Mouse (Mus musculus) forelimb bud, embryonic 11.5 days (tissue): ENCODE data around the gene Acsl1.

ENCODE experiments used
- DNase-seq: peaks from one replicate; pipeline ENCODE4 v3.0.0-alpha.2; 2012; ENCODE audit warnings: low read depth, low spot score

Acsl1 gene

DNA sequence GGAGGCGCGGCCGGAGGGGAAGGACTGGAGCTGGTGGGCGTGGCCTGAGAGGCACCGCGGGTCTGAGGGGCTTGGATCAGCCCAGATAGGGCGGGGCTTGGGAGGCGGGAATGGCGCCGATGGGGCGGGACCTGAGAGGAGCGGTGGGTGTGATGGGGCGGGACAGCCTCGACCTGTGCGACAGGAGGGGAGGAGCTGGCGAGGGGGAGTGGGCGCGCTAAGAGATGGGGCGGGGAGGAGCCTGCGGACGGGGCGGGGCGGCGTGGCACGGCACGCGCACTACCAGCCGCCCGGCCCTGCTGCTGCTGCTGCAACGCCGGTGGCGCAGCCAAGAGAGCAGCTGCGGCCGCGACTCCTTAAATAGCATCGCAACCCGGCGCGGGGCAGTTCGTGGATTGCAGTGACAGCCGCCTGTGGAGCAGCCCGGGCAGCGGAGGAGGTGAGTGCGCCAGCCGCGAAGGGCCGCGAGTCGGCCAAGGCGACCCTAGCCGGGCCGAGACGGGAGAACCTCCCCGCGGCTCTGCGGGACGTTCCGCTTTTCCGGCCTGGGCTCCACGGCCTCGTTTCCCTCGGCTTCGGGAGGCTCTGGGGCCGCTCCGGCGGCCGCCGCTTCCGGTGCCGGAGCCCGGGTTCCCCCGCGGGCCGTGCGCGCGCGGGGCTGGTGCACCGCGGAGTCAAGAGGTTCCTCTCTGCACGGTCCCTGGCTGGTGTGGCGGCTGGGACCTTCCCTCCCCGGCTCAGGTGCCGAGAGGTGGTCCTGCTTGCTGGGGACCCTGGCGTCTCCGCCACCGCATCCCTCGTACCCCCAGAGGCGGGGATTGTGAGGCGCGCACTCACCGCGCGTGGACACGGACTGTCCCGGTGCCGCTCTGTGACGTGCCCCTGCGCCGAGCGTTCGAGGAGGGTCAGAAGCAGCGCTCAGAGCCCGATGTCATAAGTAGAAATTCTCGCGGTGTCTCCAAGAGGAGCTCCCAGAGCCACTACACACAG is at the start of gene Acsl1:
Gene Acsl1 (plus strand): TSS at position 246 of the 990 bp plus-strand sequence.
- peak; percentile 96 for DNase-seq

DNA sequence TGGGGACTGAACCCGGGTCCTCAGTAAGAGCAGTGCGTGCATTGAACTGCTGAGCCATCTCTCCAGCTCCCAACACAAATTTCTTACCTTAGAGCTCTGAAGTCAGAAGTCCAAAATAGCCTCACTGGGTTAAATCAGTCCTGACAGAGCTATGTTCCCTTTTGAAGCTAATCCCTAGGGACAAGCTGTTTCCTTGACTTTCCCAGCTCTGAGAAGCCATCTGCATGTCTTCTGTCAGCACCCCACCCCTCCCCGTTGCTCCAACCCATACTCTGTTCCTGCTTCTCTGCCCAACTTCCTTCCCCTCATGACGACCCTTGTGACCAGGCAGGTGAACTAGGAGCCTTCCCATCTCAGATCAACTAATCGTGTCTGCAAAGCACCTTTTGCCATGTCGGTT is 49.3 kb upstream of the Acsl1 start:
- no peak for DNase-seq

GRCm38 (mm10) chr8:46427940-46428339 is 42.9 kb upstream of the Acsl1 start:
- no peak for DNase-seq

GRCm38 (mm10) chr8:46429871-46430270 is 41.0 kb upstream of the Acsl1 start:
- no peak for DNase-seq

- no peak for DNase-seq
Observed at GRCm38 (mm10) chr8:46431921-46432320, 38.9 kb upstream of the Acsl1 start.

DNA sequence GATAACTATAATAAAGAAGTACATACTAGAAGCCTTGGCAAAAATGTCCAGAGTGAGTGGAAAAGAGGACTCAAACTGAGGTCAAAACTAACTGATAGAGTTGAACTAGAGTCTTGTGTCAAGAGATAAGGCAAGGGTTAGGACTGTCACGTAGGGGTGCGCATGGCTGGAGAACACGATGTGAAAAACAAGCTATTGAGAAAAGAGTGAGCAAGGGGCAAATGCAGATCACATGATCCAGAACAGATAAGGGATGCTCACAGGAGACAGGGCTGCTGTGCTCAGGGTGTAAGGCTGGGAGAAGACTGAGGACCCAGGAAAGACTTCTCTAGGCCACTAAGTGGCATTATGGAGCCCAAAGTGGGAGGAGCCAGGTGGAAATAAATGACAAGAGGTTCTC is 38.3 kb upstream of the Acsl1 start:
- no peak for DNase-seq

- DNase-seq, result no peak
Observed at GRCm38 (mm10) chr8:46433656-46434055, 37.2 kb upstream of the Acsl1 start.

DNA sequence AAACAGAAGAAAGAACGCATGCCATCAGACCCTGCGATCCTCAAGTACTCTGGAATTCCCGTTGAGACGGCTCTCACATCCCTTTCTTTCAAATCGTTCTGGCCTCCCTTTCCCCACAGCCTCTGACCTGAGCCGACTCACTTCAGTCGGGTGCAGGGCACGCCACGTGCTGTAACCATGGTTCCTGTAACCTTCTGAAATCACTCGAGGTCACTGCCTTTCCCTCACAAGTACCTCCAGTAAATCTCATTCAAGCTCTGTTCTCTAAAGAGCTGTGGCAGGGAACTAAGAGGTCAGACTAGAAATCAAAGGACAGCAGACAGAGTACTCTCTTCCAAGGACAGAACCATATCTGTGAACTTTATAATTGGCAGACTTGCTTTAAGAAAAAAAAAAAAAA is 32.3 kb upstream of the Acsl1 start:
- no peak for DNase-seq

DNA sequence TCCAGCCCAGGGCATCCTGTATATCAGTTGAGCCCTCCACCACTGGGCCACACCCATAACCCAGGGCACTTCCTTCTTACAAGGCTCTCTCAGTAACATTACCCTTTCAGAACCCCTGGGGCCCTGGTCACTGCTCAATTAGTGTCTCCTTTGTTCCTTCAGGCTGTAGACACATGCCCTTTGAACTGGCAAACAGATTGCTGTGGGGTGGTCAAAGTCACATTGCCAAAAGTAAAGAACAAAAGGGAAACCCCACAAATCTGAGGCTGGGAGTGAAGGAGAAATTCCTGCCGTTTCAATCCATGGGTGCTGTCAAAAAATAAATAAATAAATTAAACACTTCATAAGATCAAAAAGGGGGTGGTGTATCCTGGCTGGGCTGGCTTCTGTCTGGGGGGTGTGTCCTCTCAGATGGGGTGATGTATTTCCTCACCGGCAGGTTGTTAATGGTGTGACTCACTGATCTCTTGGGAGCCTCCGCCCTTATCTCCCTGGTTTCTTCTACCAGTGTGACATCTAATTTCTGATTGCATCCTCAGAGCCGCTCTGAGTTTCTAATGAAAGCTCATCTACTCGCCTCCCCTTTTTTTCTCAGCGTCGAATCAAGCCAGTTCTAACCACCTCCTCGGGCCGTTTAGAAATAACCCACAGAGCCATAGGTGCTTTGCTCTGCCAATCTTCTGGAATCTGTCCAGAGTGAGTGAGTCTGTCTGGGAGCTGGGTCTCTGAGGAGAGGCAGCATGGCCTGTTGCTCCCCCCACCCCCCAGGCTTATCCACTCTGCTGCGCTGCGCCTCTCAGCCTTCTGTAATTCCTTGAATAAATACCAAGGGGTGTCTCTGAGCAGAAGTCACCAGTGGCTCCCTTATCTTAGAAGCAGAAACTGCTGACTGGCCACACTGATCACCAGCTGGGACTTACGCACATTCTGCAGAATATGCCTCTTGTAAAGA is 24.6 kb upstream of the Acsl1 start:
- DNase-seq, result no peak

- DNase-seq, result no peak
Observed at GRCm38 (mm10) chr8:46447334-46447733, 23.5 kb upstream of the Acsl1 start.

GRCm38 (mm10) chr8:46448606-46449005 is 22.2 kb upstream of the Acsl1 start:
- DNase-seq, result no peak

DNA sequence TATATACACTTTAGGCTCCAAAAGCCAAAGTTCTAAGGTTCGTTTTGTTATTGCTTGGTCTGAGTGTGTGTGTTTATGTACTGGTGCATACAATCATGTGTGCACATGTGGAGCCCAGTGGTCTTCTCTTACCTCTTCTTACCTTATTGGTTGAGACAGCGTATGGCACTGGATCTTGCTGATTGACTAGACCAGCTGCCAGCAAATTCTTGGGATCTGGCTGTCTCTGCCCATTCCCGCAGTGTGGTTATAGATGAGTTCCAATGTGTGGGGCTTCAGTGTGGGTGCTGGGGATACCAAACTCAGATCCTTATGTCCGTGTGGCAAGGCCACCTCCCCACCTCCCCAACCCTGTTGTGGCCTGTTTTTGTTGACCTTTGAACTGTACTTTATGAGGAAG is 21.8 kb upstream of the Acsl1 start:
- no peak for DNase-seq

DNA sequence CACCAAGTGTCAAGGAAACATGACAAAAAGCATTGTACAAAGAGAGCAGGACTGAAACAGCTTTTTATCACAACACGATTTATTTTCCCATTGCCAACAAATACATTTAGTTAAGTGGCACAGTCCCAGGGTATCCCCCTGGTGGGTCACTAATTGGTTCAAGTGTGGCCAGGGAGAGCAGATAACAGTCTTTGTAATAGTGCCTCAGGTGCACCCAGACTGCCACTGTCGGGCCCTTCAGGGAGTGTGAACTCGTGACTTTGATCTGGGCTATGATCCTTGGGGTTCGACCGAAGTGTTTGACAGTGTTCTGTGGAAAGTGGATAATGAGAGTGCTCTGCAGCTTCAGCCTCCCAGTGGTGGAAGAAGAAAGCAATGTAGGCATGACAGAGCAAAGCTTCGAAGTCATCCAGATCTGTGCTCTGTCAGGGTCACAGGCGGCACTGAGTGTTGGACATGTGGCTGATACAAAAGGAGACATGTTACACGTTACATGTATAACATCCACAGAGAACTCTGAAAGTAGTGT is 21.1 kb upstream of the Acsl1 start:
- no peak for DNase-seq

- no peak for DNase-seq
Observed at GRCm38 (mm10) chr8:46458215-46458811, 12.5 kb upstream of the Acsl1 start.

DNA sequence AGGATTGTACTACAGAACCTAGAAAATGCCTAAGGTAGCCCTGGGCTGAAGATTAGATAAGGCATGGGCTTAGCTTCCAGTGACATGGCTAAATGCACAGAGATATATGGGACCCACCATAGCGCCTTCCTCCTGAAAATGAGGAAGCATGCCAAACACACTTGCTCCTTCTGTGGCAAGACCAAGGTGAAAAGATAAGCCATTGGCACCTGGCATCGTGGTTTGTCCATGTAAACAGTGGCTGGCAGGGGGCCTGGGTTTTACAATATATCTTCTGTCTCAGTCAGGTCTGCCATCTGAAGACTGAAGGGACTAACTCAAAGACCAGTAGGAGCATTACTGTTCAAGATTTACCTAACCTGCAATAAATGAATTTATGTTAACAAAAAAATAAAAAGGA is 2.4 kb upstream of the Acsl1 start:
- DNase-seq, result no peak

DNA sequence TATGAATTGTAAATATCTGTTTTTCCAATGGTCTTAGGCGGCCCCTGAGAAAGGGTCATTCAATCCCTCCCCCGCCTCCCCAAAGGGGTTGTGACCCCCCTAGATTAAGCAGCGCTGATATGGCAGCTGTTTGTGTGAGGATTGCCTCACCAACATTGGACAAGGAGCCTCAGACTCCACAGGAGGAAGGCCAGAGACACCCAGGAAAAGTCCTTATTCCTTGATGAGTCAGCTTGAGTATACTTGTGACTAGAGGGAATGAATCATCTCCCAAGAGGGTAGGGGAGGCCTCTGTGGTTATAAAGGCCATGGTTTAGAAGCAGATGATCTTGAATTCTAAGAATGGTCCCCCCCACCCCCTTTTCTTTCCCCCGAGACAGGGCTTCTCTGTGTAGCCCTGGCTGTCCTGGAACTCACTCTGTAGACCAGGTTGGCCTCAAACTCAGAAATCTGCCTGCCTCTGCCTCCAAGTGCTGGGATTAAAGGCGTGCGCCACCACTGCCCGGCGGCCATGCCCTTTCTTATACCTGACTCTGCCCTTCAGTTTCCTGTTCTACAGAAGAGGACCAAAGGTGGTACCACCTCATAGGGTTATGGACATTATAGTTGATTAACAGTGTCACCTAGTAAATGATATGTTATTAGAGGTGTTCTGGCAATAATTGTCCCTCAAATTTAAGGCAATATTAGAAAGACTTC is 1.6 kb upstream of the Acsl1 start:
- no peak for DNase-seq

DNA sequence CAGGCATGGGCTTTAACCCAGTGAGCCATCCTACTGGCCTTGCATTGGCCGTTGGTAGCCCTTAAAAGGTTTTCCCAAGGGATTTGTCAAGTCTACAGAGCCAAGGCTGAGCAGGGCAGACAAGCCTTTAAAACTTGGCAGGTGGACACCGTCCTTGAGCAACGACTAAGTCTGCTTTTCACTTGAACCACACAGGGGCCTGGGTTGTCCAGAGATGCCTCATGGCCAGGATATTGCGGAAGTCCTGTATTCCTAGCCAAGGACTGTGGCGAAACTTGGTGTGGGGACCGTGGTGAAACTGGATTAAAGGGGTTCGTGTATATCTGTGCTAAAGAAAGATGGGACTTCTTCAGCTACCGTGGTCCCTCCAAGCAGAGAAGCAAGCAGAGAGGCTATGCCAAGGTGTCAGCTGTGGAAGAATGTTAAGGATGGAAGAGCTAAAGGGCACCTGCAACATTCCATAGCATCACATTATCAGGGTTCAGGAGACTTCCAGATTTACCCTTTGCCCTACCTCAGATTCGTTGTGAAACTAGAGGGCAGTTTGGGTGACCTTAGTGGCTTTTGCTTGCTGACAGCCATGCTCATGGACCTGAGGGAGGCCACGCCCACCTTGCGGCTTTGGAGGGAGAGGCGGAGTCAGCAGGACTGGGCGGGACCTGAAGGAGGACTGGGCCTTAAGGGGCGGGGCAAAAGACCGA is 596 bp upstream of the Acsl1 start:
- no peak for DNase-seq

- DNase-seq, result no peak
Observed at GRCm38 (mm10) chr8:46471926-46472485, 1.2 kb downstream of the Acsl1 start.

DNA sequence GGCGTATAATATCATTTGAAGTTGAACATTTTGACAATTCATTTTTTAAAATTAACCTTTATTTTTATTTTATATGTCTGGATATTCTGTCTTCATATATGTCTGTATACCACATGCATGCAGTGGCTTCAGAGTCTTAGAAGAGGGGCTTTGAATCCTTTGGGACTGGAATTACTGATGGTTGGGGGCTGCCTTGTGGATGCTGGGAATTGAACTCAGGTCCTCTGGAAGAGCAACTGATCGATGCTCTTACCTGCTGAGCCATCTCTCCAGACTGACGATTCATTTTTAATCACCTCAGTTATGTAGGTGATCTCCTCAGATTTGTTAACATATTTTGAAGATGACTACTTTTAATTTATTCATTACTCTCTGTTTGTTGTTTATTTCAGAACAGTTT is 3.3 kb downstream of the Acsl1 start:
- DNase-seq, result no peak

DNA sequence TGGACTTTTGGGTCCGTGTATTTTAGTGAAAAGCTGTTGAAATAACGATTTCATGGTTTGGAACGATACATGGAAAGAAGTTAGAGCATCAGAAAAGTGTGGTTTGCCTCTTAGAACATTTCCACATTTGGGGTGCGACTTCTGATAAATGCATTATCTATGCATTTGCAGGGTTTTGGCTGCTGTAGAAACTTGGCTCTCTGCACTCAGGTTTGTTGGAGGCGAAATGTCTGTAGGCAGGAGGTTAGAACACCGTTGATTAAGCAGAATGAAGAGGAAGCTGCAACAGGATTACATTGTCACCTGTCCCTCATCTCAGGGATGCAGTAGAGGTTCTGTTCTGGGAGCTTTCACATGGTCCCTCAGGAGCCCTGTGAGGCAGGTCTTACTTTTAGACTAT is 3.8 kb downstream of the Acsl1 start:
- DNase-seq, result no peak
